Mouse (Mus musculus): ENCODE measurements at regions not wholly inside any gene's neighbourhood (a gene's known extent, or its start where the extent isn't known, plus 50 kb on each side); places are given as distances from the start of the nearest gene placed in this dataset.
A peak's percentile ranks its signal among the peaks of the same experiment; 100 is the strongest.

- DNase-seq = no peak
Observed at GRCm38 (mm10) chr11:7010858-7011257, 52.4 kb upstream of the Adcy1 start.

DNA sequence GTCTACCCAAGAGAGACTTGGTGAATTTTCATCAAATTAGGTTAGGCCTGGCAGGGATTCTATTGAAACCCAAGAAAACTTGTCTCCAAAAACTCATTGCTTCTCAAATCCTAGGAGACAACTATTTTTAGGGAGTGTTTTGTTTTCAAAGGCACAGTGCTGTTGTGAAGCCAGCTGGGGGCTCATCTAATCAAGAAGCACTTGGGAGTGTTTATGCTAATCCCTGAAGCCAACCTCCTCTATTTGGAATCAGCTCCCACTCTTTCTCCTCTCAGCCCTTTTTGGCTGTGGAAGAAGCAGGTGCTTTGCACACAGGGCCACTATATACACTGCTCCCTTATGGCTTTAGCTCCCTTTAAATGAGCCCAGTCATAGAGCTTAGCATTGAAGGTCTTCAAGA lies 64.0 kb upstream of the Adcy1 start:
- DNase-seq = no peak

DNA sequence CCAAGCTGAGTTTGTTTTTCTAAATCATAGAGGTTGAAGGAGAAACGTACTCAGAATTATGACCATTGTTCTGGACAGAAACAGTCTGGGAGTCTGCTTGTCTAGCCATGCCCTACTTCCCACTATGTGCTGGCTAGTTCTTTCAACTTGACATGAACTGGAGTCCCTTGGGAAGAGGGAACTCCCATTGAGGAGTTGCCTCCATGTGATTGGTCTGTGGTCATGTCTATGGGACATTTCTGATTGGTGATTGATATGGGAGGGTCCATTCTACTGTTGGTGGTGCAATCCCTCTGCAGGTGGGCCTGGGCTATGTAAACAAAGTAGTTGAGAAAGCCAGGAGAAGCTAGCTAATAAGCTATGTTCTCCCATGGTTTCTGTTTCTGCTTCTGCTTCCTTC lies 64.5 kb upstream of the Adcy1 start:
- DNase-seq = no peak

- no peak for DNase-seq
Observed at GRCm38 (mm10) chr11:6997508-6997907, 65.8 kb upstream of the Adcy1 start.

- no peak for DNase-seq
Observed at GRCm38 (mm10) chr11:6993731-6994130, 69.6 kb upstream of the Adcy1 start.

DNA sequence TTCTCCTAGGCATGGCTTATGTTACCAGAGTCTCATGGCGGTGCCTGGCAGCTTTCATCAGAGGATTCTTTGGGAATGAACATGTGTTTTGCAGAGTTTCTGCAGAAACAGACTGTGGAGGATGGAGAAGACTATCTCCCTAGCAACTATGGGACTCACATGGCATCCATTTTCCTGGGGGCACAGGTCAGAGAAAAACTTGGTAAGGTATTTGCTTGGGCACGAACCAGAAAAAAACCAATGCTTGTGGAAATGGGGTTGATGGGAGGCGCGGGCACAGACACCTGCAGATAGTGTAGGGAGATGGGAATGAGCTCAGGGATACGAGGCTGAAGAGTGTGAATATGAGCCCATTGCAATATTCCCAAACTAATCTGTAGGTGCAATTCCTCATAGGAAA lies 71.7 kb upstream of the Adcy1 start:
- no peak for DNase-seq

DNA sequence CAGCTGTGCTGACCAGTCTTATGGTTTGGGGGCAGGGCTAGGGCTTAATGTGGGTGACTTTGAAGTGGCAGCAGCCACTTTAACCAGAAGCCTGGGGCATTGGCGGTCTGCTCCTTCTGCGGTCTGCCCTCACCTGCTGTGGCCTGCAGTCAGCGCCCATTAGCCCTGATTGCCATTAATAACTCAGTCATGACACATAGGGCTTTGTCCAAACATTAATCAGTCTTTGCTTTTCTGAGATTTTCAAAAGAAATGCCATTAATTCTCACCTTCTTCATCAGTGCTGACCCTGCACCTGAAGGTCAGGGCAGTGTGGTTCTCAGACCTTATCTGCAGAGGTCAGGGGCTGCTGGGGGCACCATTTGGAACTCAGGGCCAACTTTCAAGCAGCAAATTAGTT lies 72.6 kb upstream of the Adcy1 start:
- DNase-seq = no peak

GRCm38 (mm10) chr11:6988884-6989824 lies 74.1 kb upstream of the Adcy1 start:
- DNase-seq = no peak

- DNase-seq = no peak
Observed at GRCm38 (mm10) chr11:6987995-6988394, 75.3 kb upstream of the Adcy1 start.

DNA sequence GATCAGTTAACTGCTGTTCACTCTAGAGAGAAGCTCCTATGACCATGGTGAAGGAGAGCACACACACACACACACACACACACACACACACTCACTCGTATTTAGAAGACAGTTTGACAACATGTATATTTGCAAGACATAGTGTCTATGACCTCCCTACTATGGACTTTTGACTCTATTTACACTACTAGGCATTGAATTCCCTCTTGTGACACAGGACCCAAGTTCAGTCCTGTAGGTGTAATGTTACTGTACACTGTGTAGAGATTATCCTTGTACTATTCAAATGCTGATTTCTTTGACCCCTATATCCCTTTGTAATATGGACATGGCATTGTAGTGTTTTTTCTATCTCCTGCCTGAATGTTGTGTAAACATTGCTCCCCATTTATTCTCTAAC lies 76.2 kb upstream of the Adcy1 start:
- no peak for DNase-seq

DNA sequence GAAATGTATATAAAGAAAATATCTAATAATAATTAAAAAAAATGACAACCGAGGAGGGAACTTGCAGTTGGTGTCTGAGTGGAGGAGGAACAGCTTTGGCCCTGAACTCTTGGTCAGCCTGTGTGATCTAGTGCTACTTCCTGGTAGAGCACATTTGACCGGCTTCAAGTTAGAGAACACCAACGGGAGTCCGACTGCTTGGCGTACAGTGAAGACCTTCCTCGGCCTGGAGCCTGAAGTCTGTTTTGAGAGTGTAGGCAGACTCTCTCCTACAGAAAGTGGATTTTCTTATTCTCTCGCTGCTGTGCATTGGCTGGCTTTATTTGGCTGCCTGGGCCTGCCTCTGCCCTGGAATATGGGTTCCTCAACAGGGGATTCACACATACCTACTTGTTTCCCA lies 81.2 kb upstream of the Adcy1 start:
- no peak for DNase-seq

- DNase-seq = no peak
Observed at GRCm38 (mm10) chr11:6979656-6980055, 83.6 kb upstream of the Adcy1 start.

DNA sequence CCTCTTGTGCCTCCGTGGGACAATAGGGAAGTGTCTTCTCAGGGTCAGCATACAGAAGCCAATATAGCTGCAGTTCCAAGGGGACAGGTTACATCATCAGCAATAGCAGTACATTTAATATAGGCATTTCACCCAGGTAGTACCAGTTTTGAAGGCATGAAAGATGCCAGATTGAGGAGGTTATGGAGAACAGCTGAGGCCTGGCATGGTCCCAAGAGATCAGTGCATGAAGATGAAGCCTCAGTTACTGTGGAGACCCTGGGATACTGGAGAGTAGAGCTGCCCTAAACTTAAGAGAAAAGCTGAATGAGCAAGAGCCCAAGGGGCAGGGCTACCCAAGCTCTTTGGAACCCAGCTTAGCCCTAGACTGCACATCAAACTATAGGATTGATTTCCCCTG lies 94.1 kb upstream of the Adcy1 start:
- DNase-seq = no peak

DNA sequence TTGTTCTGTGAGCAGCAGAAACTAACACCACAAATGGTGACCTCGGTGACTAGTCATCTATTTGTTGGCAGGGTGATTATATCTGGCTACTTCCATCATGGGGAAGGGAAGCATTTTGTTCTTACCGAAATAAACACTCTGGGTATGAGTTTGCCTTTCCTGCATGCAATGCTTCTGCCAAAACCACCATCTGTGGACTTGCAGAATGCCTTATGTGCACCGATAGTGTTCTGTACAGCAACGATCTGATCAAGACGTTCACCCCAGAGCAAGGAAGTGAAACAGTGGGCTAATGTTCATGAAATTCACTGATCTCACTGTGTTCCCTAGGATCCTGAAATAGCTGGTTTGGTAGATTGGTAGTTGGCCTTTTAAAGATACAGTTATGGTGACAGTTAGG lies 96.3 kb upstream of the Adcy1 start:
- peak; percentile 84 for DNase-seq

GRCm38 (mm10) chr11:6964524-6964923 lies 98.8 kb upstream of the Adcy1 start:
- DNase-seq = no peak

DNA sequence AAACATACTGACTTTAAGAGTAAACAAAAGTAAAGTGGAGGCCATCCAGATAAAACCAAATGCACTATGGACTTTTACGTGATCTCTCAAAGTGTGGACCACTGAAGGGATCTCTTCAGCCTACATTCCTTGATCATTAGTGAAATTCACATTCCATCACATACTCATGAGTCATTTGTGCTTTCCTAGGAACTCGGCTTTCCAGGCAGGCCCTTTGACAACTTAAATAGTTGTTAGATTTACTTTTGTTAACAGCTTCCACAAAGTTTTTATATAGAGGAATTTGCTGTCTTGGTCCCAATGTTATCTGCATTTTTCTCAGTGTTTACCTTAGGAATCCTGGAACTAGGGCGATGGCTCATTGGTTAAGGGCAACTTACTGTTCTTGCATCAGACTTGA lies 99.7 kb upstream of the Adcy1 start:
- no peak for DNase-seq

- DNase-seq = peak; percentile 89
Observed at GRCm38 (mm10) chr11:6962786-6963575, 100.3 kb upstream of the Adcy1 start.

DNA sequence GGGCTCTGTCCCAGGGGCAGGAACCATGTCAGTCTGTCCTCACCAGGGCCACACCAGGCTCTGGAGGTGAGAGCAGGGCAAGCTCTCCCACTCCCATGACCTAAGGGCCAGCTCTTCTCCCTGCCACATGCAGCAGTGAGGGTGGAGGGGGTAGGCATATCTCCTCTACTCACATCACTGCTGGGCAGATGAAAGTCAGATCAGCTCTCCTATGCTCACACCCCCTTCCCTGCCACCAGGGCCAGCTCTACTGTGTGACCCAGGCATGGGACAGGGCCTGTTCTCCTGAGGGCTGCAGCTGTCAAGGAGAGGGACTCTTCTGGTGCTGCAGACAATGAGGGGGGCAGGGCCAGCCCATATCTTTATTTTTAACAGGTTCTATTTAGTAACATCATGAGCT lies 101.0 kb upstream of the Adcy1 start:
- peak; percentile 41 for DNase-seq

- DNase-seq = peak; percentile 94
Observed at GRCm38 (mm10) chr11:6952787-6953186, 110.5 kb upstream of the Adcy1 start.

DNA sequence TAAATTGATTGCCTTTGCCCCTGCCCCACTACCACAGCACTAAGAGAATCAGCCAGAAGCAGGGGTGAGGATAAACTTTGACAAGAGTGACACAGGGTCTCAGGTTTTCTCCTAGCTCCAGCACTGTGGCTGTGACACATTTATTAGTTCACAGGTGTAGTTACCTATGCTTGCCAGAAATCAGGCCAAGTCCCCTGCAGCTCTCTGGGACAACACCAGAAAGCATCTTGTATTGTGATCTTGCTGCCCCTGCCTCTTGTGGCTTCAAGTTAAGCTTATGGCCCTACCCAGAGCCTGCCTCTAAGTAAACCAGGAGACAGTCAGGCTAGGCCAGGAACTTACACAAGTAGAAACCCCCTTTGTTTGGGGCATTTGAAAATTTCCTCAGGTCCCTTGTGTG lies 111.9 kb upstream of the Adcy1 start:
- peak; percentile 67 for DNase-seq

- no peak for DNase-seq
Observed at GRCm38 (mm10) chr11:6949051-6949450, 111.6 kb upstream of the Gm11983 start.

GRCm38 (mm10) chr11:6934157-6934556 lies 96.7 kb upstream of the Gm11983 start:
- no peak for DNase-seq

- no peak for DNase-seq
Observed at GRCm38 (mm10) chr11:6926036-6926435, 88.6 kb upstream of the Gm11983 start.

DNA sequence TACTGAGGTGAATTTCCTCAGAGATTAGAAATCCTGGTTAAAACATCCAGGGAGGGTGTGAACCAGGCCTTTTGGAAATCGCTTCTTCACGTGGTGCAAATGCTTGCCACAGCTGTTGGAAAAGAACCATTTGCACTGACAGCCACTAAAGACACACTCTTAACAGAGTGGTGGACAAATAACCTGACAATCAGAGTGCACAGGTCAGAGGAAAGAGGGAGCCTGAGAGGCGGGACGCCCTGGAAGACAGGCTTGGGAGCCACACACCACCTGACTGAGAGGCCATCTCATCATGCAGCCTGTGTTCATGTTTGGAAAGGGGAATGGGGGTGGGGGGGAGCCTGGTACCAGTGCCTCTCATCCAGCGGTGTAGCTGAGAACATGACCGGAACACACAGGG lies 87.0 kb upstream of the Gm11983 start:
- no peak for DNase-seq

Data from cerebellum, adult 8-10 months (tissue).